Mouse (Mus musculus): ENCODE measurements around the gene Taf3.

Taf3 gene

DNA sequence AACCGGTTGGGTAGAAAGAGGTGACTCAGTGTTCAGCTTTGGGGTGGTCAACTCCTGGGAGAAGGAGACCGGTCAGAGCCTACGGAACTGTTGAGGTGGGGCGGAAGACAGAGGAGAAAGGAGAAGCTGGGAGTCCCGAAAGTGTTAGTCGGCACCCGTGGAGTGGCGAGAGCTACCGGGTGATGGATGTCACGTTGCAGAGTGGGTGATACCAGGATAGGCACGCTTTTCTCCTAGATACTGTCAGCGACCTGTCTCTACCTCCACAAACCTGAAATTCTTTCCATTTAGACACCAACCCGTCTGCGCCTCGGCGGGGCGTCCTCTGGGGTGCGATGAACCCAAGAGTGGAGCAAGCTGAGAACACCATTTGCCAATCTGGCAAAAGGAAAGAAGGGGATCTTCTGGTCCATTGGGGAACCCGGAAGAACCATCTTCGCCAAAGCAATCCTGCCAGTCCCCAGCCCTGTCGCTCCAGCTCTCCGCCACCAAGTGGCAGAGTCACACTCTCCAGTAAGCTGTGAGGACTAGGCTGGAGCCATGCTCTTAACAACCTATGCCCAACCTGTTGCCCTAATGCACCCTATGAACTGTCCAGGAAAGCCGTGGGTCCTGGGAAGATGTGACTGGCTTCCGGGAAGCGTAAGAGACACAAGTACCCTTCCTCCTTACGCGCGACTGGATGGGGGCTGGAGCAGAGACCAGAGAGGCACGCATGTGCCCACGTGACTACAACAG, 159.3 kb downstream of the Taf3 start, which contains the start of gene 9230102O04Rik:
TSS of gene 9230102O04Rik (minus strand) at position 628 of the 738 bp plus-strand sequence.
- no peak for DNase-seq

DNA sequence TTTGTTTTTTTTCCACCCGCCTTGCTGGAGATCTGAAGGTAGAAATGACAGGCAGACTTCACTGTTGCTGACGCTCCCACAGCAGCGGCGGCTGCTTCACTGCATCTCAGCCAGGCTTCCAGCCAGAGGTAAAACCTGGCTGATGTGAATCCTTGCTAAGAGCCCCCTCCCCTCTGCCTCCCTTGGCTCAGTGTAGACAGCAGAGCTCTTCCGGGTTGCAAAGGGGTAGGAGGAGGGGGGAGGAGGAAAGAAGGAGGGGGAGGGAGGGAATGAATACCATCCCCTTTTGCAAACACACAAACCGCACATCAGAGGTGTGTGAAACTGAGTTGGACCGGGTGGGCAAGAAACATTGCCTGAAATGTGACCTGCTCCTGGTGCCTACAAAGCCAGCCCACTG, 160.8 kb downstream of the Taf3 start:
- no peak for DNase-seq

DNA sequence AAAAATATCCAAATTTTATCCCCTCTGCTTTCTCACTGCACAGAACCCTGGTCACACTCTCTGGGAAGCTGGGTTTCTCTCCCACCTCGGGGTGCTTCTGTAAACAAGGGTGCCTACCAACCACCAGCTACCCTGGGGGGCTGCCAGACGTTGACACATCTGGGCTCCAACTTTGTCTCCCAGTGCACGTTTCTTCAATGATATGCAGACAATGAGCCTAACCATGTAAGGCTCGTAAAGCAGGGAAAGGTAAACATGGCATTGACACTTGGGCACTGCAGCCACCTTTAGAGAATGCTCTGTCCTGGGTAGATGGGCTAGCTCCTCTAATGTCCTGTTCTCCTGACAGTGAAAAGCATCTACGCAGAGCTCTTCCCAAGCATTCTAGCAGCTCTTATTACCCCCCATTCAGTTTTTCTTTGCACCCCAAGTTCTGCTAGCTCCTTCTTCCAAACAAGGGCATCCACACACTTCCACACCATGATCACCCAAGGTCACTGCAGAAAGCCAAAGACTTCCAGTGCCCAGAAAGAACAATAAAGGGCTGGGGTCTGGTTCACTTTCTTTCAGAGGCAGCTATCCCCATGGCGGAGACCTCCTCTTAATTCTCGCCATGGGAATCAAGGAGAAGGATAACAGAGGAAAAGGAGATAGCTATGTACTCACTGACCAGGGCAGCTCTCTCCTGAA, 161.3 kb downstream of the Taf3 start:
- no peak for DNase-seq

DNA sequence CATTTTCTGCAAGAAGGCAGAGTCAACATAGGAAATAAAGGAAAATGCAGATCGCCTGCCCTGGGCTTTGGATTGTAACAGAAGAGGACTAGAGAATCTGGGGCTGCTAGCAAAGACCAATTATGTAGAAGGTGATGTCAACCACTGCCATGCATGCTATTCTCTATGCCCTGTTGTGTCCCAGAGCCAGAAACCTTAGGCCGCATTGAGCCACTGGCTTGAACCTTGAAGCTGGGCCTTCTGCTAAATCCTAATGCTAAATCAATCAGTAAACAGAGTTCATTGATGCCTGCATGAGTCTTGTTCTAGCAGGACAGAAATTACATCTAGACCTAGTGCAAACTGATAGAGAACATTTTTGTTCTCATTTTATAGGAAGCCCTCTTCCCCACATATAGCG, 162.4 kb downstream of the Taf3 start:
- DNase-seq: no peak

DNA sequence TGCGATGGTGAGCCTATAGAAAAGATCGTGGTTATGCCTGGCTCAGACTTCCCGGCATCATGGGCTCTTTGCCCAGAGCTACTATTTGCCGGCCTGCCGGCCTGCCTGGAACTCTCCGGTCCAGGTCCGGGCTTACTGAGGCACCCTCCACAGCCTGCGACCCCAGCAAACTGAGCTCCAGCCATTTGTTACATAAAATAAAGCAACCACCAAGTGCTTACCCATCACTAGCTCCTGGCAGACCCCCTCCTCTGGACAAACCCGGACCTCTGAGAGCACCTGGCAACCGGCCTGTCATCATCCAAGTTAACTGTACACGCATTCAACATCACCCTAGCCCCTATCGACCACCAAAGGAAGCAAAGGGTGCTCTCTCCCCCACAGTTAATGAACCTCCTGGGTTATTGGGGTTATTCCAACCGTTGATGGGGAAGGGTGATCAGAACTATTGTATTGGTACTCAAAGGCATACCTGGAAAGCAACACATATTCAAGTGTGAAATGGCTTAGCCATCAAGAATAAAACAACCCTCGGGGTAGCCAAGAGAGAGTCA, 163.1 kb downstream of the Taf3 start:
- DNase-seq: no peak

- no peak for DNase-seq
Measured at GRCm38 (mm10) chr2:9884533-9885216, 163.7 kb downstream of the Taf3 start.

- no peak for DNase-seq
Measured at GRCm38 (mm10) chr2:9883803-9884532, 164.4 kb downstream of the Taf3 start.

GRCm38 (mm10) chr2:9882926-9883802, 165.2 kb downstream of the Taf3 start:
- no peak for DNase-seq

GRCm38 (mm10) chr2:9882371-9882925, 165.9 kb downstream of the Taf3 start:
- no peak for DNase-seq

GRCm38 (mm10) chr2:9881611-9882023, 166.8 kb downstream of the Taf3 start:
- DNase-seq: no peak

DNA sequence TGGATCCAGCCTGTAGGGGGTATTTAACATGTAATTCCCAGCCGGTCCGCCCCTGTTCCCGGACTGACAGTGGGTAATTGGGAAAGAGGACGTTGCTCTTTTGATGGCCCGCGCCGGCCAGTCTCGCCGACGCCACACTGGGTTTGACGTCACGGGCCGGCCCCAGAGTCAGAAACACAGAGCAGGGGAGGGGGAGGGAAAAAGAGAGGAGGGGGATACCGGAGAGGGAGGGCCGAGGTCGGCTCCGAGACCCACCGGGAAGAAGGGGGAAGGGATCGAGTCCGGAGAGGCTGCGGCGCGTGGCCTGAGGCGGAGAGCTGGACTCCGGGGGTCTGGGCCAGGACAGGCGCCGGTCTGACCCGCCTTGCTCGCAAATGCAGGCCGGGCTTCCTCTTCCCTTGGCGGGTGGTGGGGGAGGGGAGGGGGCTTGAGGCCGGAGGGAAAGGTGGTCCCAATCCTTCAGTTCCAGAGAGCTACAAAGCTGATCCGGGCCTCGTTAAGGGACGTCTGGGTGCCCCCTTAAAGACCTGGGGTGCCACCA, 167.3 kb downstream of the Taf3 start, which contains the start of gene 4930412O13Rik:
TSS of gene 4930412O13Rik (plus strand) at position 202 of the 541 bp plus-strand sequence.
- DNase-seq: no peak

GRCm38 (mm10) chr2:9880271-9880670, 168.1 kb downstream of the Taf3 start:
- no peak for DNase-seq

DNA sequence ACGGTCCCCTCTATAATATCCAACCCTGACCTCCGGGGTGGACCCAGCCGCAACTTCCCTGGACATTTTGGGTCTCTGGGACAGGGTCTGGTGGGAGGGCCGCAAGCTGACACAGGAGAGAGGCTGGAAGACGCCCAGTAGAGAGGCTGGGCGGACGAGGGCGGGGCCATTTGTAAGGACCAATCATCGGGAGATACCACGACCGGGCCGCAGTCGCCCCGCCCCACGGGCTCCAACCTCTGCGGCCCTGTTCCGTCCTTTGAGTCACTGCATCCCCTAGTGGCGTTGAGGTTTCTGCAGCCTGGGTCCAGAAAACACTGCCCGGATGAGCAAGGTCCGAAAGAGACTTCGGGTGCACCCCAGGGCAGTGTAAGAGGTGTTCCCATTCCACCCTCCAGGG, 168.9 kb downstream of the Taf3 start:
- peak; percentile 44 for DNase-seq

DNA sequence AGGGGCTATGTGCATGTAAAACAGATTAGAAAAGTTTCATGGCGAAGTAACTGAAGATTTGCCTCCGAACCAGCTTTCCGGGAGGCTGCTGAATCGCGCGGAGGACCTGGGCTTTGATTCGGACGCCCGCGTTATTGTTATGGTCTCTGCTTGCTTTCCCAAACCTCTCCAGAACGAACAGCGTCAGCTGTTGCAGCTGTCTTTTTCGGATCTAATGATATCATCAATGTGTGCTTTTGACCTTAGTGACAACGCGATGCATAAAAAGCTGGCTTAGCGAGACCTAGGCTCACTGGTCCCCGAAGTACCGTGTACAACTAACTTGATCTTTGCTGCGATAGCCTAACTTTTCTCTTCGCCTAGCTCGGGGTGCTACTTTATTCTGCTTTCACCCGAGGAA, 169.3 kb downstream of the Taf3 start:
- DNase-seq: no peak

- no peak for DNase-seq
Measured at GRCm38 (mm10) chr2:9878564-9879081, 169.8 kb downstream of the Taf3 start.

GRCm38 (mm10) chr2:9877966-9878563, 170.3 kb downstream of the Taf3 start:
- DNase-seq: no peak

DNA sequence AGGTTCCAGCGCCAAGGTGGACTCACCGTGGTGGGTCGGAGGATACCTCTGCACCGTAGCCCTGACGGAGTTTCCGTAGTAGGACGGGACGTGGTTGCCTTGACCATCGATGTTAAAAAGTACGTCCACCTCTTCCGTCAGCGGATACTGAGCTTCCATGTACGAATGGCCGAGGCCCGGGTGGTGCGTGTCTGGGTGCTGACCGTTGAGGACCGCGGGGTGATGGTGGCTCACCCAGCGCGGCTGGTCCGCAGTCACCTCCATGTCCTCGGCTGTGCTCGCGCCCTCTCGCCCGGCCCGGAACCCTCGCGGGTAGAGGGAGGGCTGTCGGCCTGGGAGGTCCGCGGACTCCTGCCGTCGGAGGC, 171.1 kb downstream of the Taf3 start:
- no peak for DNase-seq

DNA sequence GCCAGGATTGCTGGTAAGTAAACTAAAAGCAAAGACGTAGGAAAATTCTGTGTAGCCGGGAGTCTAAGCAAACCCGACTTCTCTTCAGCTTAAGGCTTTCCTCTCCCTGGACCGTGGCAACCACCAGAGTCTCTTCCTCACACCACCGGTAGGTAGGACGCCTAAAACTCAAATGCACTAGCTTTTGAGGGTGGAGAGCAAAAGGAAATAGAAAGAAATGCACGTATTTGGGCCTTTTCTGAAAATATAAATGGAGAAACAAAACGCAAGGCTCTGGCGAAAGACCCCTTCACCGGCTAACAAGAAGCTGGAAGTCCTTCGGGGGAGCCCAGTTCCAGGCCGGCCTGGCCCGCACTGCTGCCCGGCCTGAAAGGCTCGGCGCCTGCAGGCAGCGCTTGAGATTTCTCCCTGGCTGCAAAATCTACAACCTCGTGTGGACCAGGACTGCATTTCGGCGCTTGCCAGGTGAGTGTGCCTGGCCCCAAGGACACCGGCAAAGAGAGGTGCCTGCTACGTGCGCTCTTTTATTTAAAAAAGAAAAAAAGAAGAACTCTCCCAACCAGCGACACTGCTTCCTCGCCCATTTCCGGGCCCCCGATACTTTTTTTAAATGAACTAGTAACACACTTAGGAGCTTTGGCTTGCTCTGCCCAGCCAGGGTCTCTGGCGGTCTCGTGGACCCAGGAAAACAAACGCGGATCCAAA, 171.6 kb downstream of the Taf3 start:
- no peak for DNase-seq

- DNase-seq: no peak
Measured at GRCm38 (mm10) chr2:9875676-9876357, 172.6 kb downstream of the Taf3 start.

Measured in layer of hippocampus, adult 9-11 months (tissue).